Mouse (Mus musculus): ENCODE measurements around the gene Yju2. TPM values are rescaled to one million over a fixed set of nuclear protein-coding genes. Genes with fewer than 3 reads are reported as not detected.
A peak's percentile ranks its signal among the peaks of the same experiment; 100 is the strongest.

Gene Yju2
- polyA plus RNA-seq, 1 experiment: 15.3 TPM

DNA sequence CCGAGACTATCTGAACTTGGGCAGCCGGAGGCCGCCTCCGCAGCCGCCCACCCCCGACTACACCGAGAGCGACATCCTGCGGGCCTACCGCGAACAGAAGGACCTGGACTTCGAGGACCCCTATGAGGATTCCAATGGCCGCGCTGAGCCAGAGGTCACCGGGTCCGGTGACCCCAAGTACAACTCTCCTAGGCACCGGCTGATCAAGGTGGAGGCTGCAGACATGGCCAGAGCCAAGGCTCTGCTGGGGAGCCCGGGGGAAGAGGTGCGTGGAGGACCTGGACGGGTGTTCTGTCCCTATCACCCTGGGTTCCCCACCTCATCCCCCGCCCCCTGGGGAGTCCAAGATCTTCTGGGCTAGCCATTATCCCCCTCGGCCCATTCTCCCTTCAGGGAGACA is 12.6 kb downstream of the Yju2 start:
- Histone ChIP-seq H3K4me1 (ENCODE audit: control insufficient read depth, insufficient read depth, low read length) (no peaks in the 10 kb centered on the region), H3K4me3 (ENCODE audit: insufficient read depth, low read length) (no peak overlapping the region), H3K27ac (ENCODE audit: insufficient read depth, low read depth, low read length) (no peak overlapping the region)
- TF ChIP-seq POLR2A (IDR thresholded peaks at IDR 0.05; ENCODE audit: borderline replicate concordance, low read depth, low read length) (no peak), CTCF (IDR thresholded peaks at IDR 0.05; ENCODE audit: low read depth, low read length) (no peak)

DNA sequence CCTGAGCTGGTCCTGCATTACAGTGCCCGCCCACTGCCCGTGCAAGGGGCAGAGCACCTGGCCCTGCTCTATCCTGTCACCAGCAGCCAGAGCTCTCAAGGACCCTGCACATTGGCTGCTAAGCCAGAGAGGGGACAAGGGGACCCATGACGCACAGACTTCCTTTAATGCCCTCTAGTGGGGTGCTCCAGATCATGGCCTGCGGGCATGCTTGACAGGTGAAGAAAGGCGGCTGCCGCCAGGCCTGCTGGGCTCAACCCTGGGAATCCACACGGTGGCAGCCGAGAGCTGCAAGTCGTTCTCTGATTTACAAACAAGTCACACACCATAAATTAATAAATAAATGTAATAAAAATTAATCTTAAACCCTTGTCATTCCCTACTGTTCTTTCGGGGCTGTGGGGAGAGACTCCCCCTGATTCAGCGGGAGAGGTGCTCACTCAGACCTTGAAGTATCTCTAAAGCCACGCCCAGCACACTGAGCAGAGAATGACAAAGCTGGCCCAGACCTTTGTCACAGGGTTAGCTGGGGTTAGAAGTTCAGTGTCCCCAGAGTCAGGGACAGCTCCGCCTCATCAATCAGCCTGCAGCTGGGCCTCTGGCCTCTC is 17.5 kb downstream of the Yju2 start:
- H3K4me3 ChIP-seq (ENCODE audit: insufficient read depth, low read length): no peak overlapping the region
- TF ChIP-seq CTCF (IDR thresholded peaks at IDR 0.05; ENCODE audit: low read depth, low read length) (peak; percentile 82), POLR2A (IDR thresholded peaks at IDR 0.05; ENCODE audit: borderline replicate concordance, low read depth, low read length) (no peak)
- H3K4me1 ChIP-seq (ENCODE audit: control insufficient read depth, insufficient read depth, low read length): no peaks in the 10 kb centered on the region; the same call in 1 of the 2 replicates
- H3K27ac ChIP-seq (ENCODE audit: insufficient read depth, low read depth, low read length): no peak overlapping the region

DNA sequence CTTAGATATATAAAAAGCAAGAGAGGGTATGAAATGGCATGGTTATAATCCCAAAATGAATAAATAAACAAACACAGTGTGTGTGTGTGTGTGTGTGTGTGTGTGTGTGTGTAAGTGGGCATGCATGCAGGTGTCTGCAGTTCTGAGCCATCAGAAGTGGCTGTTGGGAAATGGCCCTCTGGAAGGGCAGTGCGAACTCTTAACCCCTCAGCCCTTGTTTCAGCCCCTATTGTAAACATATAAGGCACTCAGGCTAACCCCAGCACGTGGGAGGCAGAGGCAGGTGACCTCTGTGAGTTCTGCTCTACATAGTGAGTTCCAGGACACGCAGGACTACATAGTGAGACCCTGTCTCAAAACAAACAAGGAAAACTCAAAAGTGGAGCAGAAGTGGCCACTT is 18.4 kb downstream of the Yju2 start:
- no peaks in the 10 kb centered on the region; the same call in 1 of the 2 replicates for H3K4me1 ChIP-seq (ENCODE audit: control insufficient read depth, insufficient read depth, low read length)
- TF ChIP-seq CTCF (IDR thresholded peaks at IDR 0.05; ENCODE audit: low read depth, low read length) (no peak), POLR2A (IDR thresholded peaks at IDR 0.05; ENCODE audit: borderline replicate concordance, low read depth, low read length) (no peak)
- no peak overlapping the region for H3K4me3 ChIP-seq (ENCODE audit: insufficient read depth, low read length)
- H3K27ac ChIP-seq (ENCODE audit: insufficient read depth, low read depth, low read length): no peak overlapping the region

DNA sequence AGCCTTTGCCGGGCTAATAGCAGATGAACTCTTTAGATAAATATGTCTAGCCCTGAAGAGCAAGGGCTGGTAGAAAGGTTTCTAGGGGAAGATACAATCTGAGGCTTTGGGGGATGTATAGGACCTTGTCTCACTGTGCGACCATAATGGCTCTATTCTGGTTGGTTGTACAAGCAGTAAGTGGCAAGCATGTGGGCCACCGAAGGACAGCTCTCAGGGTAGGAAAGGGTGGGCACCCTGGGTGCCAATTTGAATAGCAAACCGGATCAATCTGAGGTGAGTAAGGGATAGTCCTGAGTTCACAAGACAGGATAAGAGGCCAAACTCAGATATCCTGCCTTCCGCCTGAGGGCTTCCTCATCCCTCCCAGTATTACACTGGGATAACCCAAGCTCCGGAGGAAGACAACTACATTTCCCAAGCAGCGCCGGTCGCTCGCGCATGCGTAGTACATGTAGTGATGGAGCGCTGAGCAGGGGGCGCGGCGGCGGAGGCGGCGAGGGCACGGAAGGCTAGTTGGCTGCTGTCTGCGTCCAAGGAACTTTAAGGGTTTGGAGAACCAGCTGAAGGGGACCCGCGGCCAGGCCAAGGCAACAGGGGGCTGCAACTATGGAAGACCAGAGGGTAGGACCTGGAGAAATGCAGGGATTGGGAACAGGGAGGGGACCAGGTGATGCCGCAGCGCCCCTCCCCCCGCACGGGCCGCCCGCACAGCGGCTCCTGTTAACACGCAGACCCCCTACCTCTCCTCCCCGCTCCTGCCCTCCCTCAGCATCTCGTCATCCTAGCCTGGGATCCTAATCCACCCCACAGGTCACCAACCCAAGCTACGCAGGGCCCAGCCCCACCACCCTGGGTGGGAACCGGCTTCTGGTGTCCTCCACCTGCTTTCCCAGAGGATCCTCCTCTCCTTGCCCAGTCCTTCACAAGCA is 27.4 kb downstream of the Yju2 start, which contains the start of gene Fsd1:
TSS of gene Fsd1 (plus strand) at position 480 of the 932 bp plus-strand sequence.
- TF ChIP-seq POLR2A (IDR thresholded peaks at IDR 0.05; ENCODE audit: borderline replicate concordance, low read depth, low read length) (no peak), CTCF (IDR thresholded peaks at IDR 0.05; ENCODE audit: low read depth, low read length) (no peak)
- Histone ChIP-seq H3K4me1 (ENCODE audit: control insufficient read depth, insufficient read depth, low read length) (no peaks in the 10 kb centered on the region), H3K27ac (ENCODE audit: insufficient read depth, low read depth, low read length) (no peak within 1 kb of the TSS), H3K4me3 (ENCODE audit: insufficient read depth, low read length) (no peak within 1 kb of the TSS)

DNA sequence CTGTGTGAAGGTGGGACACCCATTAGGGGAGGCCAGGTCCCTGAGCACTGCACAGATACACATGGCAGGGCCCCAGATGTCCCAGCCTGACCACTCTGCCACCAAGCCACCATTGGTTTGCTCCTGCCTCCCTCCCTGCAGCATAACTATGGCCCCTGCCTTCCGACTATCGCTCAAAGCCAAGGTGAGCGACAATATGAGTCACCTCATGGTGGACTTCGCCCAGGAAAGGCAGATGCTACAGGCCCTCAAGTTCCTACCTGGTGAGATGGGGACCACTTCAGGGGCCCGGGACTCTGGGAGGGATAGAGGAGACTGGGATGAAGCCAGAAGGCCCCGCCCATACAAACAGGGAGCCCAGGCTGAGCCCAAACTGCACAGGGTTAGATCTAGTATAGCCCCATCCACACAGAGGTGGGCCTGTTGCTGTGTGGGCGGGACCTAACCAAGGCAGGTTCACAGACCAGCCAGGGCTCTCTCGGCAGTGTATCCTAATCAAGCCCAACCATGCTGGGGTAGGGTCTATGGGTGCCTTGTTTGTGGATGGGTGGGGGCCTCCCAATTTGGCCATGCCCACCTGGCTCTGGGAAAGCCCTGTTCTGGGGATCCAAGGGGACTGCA is 31.5 kb downstream of the Yju2 start:
- Histone ChIP-seq H3K4me1 (ENCODE audit: control insufficient read depth, insufficient read depth, low read length) (no peaks in the 10 kb centered on the region), H3K27ac (ENCODE audit: insufficient read depth, low read depth, low read length) (no peak overlapping the region), H3K4me3 (ENCODE audit: insufficient read depth, low read length) (no peak overlapping the region)
- TF ChIP-seq CTCF (IDR thresholded peaks at IDR 0.05; ENCODE audit: low read depth, low read length): no peak
- TF ChIP-seq POLR2A (IDR thresholded peaks at IDR 0.05; ENCODE audit: borderline replicate concordance, low read depth, low read length): no peak

DNA sequence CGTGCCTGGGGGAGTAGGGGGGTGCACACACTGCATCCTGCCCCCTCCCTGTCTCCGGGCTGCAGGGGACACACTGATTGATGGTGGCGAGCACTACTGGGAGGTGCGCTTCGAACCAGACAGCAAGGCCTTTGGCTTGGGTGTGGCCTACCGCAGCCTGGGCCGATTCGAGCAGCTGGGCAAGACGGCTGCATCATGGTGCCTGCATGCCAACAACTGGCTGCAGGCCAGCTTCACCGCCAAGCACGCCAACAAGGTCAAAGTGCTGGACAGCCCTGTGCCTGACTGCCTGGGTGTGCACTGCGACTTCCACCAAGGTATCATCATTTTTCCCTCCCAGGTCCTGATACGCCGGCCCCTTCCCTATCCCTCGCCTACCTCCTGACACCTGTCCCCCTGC is 37.1 kb downstream of the Yju2 start:
- Histone ChIP-seq H3K4me3 (ENCODE audit: insufficient read depth, low read length) (no peak overlapping the region), H3K27ac (ENCODE audit: insufficient read depth, low read depth, low read length) (no peak overlapping the region), H3K4me1 (ENCODE audit: control insufficient read depth, insufficient read depth, low read length) (no peaks in the 10 kb centered on the region)
- no peak for TF ChIP-seq POLR2A (IDR thresholded peaks at IDR 0.05; ENCODE audit: borderline replicate concordance, low read depth, low read length)
- TF ChIP-seq CTCF (IDR thresholded peaks at IDR 0.05; ENCODE audit: low read depth, low read length): no peak

DNA sequence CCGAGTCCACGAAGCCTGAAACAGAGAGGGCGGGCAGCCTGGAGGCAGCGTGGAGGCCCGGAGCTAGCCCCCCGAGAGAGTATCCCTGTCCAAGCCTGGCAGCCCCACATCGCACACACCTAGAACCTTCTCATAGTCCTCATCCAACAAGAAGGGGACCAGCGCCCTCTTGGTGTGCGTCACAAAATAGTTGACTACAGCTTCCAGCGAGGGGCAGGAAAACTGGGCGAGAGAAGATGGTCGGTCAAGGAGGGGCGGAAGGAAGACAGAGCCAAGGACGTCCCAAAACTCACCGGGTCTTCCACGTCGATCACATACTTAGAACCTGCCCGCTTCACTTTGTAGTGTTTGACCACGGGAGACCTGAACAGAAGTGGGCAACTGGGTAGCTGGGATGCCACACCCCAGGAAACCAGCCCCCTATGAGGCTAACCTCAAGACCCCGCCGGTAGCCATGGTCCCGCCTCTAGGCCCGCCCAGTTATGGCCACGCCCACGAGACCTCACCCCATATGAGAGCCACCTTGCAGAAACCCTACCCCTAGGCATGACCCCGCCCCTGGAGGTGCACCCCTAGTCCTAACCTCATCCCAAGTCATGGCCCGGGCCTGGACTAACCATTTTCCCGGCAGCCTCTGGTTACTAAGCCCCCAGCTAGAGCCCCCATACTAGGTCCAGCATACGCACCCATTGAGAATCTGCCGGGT is 41.0 kb downstream of the Yju2 start:
- Histone ChIP-seq H3K4me1 (ENCODE audit: control insufficient read depth, insufficient read depth, low read length) (0 out of 2 replicates have a peak, but pooled peaks cover 2% of the 10 kb centered on the region), H3K4me3 (ENCODE audit: insufficient read depth, low read length) (no peak overlapping the region), H3K27ac (ENCODE audit: insufficient read depth, low read depth, low read length) (no peak overlapping the region)
- TF ChIP-seq POLR2A (IDR thresholded peaks at IDR 0.05; ENCODE audit: borderline replicate concordance, low read depth, low read length) (no peak), CTCF (IDR thresholded peaks at IDR 0.05; ENCODE audit: low read depth, low read length) (no peak)

DNA sequence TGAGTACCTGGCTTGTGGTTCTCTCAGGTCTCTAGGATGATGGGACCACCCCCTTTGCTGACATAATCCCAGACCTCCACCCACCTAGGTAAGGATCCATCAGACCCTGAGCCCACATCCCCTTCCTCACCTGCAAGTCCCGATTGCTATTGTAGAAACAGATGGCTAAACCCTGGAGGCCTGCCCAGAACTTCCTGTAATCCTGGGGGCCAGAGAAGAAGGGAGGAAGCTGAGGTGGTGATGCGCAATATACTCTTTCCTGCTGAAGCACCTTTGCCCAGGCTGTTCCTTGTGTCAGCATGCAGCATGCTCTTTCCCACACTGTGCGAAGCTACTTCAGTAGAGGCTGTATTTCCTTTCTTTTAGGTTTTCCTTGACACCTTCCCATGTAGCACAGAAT is 44.1 kb downstream of the Yju2 start:
- Histone ChIP-seq H3K27ac (ENCODE audit: insufficient read depth, low read depth, low read length) (no peak overlapping the region), H3K4me3 (ENCODE audit: insufficient read depth, low read length) (no peak overlapping the region), H3K4me1 (ENCODE audit: control insufficient read depth, insufficient read depth, low read length) (peaks cover 5% of the 10 kb centered on the region)
- no peak for TF ChIP-seq POLR2A (IDR thresholded peaks at IDR 0.05; ENCODE audit: borderline replicate concordance, low read depth, low read length)
- no peak for TF ChIP-seq CTCF (IDR thresholded peaks at IDR 0.05; ENCODE audit: low read depth, low read length)

DNA sequence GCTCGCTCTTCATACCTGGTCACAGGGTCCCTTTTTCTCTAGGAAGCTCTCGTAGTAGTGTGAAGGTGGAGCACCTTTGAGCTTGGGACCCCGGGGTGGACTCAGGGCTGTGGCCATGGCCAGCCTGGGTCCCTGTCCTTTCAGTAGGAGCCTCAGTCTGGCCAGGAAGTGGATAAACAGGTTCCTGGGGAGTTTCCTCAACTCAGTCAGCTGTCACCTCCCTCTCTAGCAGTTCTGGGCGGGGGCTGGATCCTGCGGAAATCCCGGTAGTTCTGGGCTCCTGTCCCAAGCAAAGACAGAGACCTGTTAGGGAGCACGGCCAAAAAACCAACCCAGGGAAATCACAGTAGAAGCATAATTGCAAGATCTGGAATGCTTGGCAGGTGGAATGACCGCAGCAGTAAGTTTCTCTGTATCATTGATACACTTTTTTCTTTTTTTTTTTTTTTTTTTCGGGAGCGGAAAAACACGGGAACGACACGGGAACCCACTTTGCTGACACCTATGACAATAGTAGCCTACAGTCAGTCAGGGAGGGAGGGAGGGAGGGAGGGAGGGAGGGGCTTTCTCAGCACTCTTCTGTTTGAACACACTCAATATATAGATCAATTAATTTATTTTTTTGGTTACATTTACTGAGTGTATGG is 46.6 kb downstream of the Yju2 start, which contains the start of the genes Stap2 and Mpnd:
TSS of gene Stap2 (minus strand) at position 170 of the 647 bp plus-strand sequence.
TSS of gene Mpnd (plus strand) at position 297 of the 647 bp plus-strand sequence.
- Histone ChIP-seq H3K27ac (ENCODE audit: insufficient read depth, low read depth, low read length) (no peak within 1 kb of the TSS), H3K4me3 (ENCODE audit: insufficient read depth, low read length) (no peak within 1 kb of the TSS), H3K4me1 (ENCODE audit: control insufficient read depth, insufficient read depth, low read length) (peaks cover 9% of the 10 kb centered on the region)
- no peak for TF ChIP-seq POLR2A (IDR thresholded peaks at IDR 0.05; ENCODE audit: borderline replicate concordance, low read depth, low read length)
- TF ChIP-seq CTCF (IDR thresholded peaks at IDR 0.05; ENCODE audit: low read depth, low read length): no peak

All from bone marrow macrophage, adult 2 months (primary cell).